Mouse (Mus musculus): ENCODE measurements at regions not wholly inside any gene's neighbourhood (a gene's known extent, or its start where the extent isn't known, plus 50 kb on each side); places are given as distances from the start of the nearest gene placed in this dataset.

- TF ChIP-seq CTCF (IDR thresholded peaks at IDR 0.05; ENCODE audit: low read depth) (no peak), EP300 (IDR thresholded peaks at IDR 0.05; ENCODE audit: low read depth) (no peak)
These were observed 839.5 kb upstream of the Tenm2 start for GRCm38 (mm10) chr11:38075171-38075732.
